Mouse (Mus musculus) thymus, adult 2 months (tissue): ENCODE measurements around the gene Rhbdf2.

Experiments used
- CTCF ChIP-seq: fragments of 200-500 bp; IDR thresholded peaks from 2 replicates; pipeline ENCODE4 v1.5.1; 2012; ENCODE audit warnings: mild to moderate bottlenecking, control low read depth, low read length, moderate library complexity, borderline replicate concordance; ENCODE audit not compliant: control insufficient read depth, poor library complexity, insufficient read depth; ENCODE audit errors: extremely low read depth
- POLR2A ChIP-seq: fragments of 200-500 bp; IDR thresholded peaks from 2 replicates; pipeline ENCODE4 v1.6.1; 2012; ENCODE audit warnings: mild to moderate bottlenecking, low read length, control low read depth, moderate library complexity; ENCODE audit not compliant: control insufficient read depth, poor library complexity, insufficient read depth; ENCODE audit errors: extremely low read depth

DNA sequence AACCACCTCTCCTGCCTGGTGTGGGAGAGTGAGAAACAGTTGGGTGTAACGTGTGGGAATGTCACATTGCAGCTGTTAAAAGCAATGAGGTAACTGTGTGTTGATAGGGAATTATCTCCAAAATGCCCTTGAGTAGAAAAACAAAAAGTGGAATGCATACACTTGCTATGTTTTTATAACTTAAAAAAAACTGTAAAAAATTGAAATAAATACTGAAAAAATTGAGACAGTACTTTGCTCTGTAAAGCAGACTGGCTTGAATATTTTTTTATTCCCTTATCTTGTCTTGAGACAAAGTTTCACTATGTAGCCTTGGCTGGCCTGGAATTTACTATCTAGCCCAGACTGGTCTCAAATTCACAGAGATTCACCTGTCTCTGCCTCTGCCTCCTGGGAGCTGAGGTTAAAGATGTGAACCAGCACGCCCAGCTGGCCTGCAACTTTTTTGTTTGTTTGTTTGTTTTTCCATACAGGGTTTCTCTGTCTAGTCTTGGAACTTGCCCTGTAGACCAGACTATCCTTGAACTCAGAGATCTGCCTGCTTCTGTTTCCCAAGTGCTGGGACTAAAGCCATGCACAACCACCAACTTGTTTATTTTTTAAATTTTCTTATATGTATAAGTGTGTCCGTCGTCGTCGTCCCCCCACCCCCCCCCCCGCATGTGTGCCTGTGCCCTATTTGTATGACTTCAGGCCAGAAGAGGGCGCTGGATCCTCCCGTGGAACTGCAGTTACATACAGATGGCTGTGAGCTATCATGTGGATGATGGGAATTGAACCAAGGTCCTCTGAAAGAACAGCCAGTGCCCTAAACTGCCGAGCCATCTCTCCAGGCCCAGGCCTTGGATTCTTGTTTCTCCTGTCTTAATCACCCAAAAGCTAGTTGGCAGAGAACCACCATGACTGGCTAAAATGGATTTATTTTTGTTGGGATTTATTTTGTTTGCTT, 527 bp upstream of the Rhbdf2 start:
- TF ChIP-seq POLR2A (no peak), CTCF (no peak)
